Mouse (Mus musculus): ENCODE results near the gene Cntrl. TPM values are rescaled to one million over a fixed set of nuclear protein-coding genes. Genes with fewer than 3 reads are reported as not detected.
A peak's percentile ranks its signal among the peaks of the same experiment; 100 is the strongest.

Cntrl gene
- total RNA-seq, 1 experiment = 22.3 TPM

DNA sequence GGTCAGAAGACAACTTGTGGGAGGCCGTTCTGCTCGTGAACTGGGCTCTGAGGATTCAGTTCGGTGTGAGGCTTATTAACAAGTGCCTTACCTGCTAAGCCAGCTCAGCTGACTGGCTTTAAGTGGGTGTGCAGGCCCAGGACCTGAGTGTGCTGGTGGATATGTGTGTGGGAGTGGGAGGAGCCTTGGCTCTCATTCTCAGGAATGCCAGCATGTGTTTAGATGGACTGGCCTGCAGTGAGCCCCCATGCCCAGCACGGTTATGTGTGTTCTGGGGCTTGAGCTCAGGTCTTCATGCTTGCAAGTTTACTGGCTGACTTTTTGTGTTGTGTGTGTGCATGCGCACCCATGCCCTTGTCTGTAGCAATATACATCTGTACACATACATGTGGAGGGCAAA lies 64.4 kb downstream of the Cntrl start:
- no peaks in the 10 kb centered on the region for H3K9me3 ChIP-seq (ENCODE audit: control insufficient read depth, insufficient read depth, low read depth, low read length)
- no peak for TF ChIP-seq MAFK (IDR thresholded peaks at IDR 0.05; ENCODE audit: insufficient read depth, low read depth, low read length)
- no peak for TF ChIP-seq ZNF384 (IDR thresholded peaks at IDR 0.05; ENCODE audit: low read depth, low read length)
- TF ChIP-seq HCFC1 (IDR thresholded peaks at IDR 0.05; ENCODE audit: borderline replicate concordance, insufficient read depth, low read length) = no peak
- TF ChIP-seq ZC3H11A (IDR thresholded peaks at IDR 0.05; ENCODE audit: borderline replicate concordance, low read depth, low read length) = no peak
- H3K36me3 ChIP-seq (ENCODE audit: control insufficient read depth, insufficient read depth, low read length, poor library complexity, severe bottlenecking) = peaks cover 40% of the 10 kb centered on the region
- no peak for DNase-seq (ENCODE audit: low read depth, low spot score)
- in situ Hi-C loops (cut with MboI; ENCODE audit: low sequenced_read_pairs in 2 of 2, unreplicated experiment in 2 of 2) = no loop called here
- no peaks in the 10 kb centered on the region for H3K4me1 ChIP-seq (ENCODE audit: control insufficient read depth in 2 of 2, insufficient read depth in 2 of 2, low read length in 2 of 2, poor library complexity in 1 of 2)
- no peak overlapping the region for H3K4me3 ChIP-seq (ENCODE audit: insufficient read depth in 1 of 2, low read depth in 1 of 2, low read length in 2 of 2, poor library complexity in 1 of 2, severe bottlenecking in 1 of 2)
- no peak overlapping the region for H3K9ac ChIP-seq (ENCODE audit: insufficient read depth, low read depth, low read length, poor library complexity, severe bottlenecking)
- H3K27ac ChIP-seq (ENCODE audit: insufficient read depth, low read depth, low read length, poor library complexity, severe bottlenecking) = no peak overlapping the region; the same call in 1 of the 2 replicates

DNA sequence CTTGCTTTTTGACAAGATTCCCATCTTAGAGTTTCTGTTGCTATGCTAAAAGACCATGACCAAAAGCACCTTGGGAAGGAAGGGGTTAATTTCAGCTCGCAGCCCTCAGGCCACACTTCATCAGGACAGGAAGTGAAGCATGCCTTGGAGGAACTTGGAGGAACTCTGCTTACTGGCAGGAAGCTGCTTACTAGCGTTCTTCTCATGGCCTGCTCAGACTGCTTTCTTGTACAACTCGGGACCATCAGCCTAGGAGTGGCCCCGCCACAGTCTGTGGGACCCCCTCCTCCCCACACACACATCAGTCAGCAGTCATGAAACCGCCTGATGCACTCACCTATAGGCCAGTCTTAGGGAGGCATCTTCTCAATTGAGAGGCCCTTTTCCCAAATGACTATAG lies 64.8 kb downstream of the Cntrl start:
- in situ Hi-C loops (cut with MboI; ENCODE audit: low sequenced_read_pairs in 2 of 2, unreplicated experiment in 2 of 2) = no loop called here
- DNase-seq (ENCODE audit: low read depth, low spot score) = no peak
- Histone ChIP-seq H3K27ac (ENCODE audit: insufficient read depth, low read depth, low read length, poor library complexity, severe bottlenecking) (no peak overlapping the region), H3K9me3 (ENCODE audit: control insufficient read depth, insufficient read depth, low read depth, low read length) (no peaks in the 10 kb centered on the region; the same call in 1 of the 2 replicates), H3K4me3 (ENCODE audit: insufficient read depth in 1 of 2, low read depth in 1 of 2, low read length in 2 of 2, poor library complexity in 1 of 2, severe bottlenecking in 1 of 2) (no peak overlapping the region), H3K9ac (ENCODE audit: insufficient read depth, low read depth, low read length, poor library complexity, severe bottlenecking) (peak overlapping the region; percentile 31; the same call in 1 of the 2 replicates), H3K4me1 (ENCODE audit: control insufficient read depth in 2 of 2, insufficient read depth in 2 of 2, low read length in 2 of 2, poor library complexity in 1 of 2) (no peaks in the 10 kb centered on the region), H3K36me3 (ENCODE audit: control insufficient read depth, insufficient read depth, low read length, poor library complexity, severe bottlenecking) (peaks cover 40% of the 10 kb centered on the region)
- TF ChIP-seq CHD2 (IDR thresholded peaks at IDR 0.05; ENCODE audit: low read depth, low read length) (no peak), ZC3H11A (IDR thresholded peaks at IDR 0.05; ENCODE audit: borderline replicate concordance, low read depth, low read length) (no peak), ZNF384 (IDR thresholded peaks at IDR 0.05; ENCODE audit: low read depth, low read length) (no peak), MAFK (IDR thresholded peaks at IDR 0.05; ENCODE audit: insufficient read depth, low read depth, low read length) (no peak), HCFC1 (IDR thresholded peaks at IDR 0.05; ENCODE audit: borderline replicate concordance, insufficient read depth, low read length) (no peak)

DNA sequence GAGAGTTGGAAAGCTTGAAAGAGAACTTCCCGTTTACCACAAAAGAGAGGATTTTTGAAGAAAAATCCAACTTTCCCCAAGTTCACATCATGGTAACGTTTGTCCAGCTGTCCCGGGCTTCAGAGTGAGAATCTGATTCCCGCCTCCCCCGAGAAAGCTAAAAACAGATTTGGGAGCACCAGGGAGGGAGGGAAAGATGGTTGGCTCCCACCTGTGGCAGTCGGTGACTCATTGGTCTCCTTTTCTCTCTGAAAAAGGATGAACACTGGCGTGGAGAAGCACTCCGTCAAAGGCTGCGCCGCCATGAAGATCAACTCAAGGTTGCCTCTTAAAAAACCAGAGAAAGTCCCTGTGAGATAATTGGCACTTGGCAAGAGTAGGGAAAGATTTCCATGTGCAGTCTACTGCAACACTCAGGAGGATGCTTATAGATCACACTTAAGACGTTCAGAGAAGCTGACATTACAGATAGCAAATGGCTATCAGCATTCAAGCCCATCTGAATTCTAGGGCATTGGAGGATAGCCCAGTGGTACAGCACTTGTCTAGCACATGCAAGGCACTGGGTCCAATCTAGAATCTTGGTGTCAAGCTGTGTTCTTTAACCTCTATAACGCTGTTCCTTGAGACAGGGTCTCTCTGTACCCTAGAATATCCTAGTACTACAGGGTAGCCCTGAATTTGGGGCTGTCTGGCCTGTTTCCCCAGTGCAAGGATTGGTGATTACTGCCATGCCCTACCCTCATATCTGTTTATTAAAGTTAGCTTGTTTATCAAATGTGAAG lies 66.2 kb downstream of the Cntrl start:
- Histone ChIP-seq H3K27ac (ENCODE audit: insufficient read depth, low read depth, low read length, poor library complexity, severe bottlenecking) (no peak overlapping the region), H3K9ac (ENCODE audit: insufficient read depth, low read depth, low read length, poor library complexity, severe bottlenecking) (no peak overlapping the region), H3K4me1 (ENCODE audit: control insufficient read depth in 2 of 2, insufficient read depth in 2 of 2, low read length in 2 of 2, poor library complexity in 1 of 2) (no peaks in the 10 kb centered on the region), H3K9me3 (ENCODE audit: control insufficient read depth, insufficient read depth, low read depth, low read length) (no peaks in the 10 kb centered on the region; the same call in 1 of the 2 replicates), H3K36me3 (ENCODE audit: control insufficient read depth, insufficient read depth, low read length, poor library complexity, severe bottlenecking) (peaks cover 33% of the 10 kb centered on the region), H3K4me3 (ENCODE audit: insufficient read depth in 1 of 2, low read depth in 1 of 2, low read length in 2 of 2, poor library complexity in 1 of 2, severe bottlenecking in 1 of 2) (no peak overlapping the region)
- DNase-seq (ENCODE audit: low read depth, low spot score) = no peak
- in situ Hi-C loops (cut with MboI; ENCODE audit: low sequenced_read_pairs in 2 of 2, unreplicated experiment in 2 of 2) = no loop called here
- TF ChIP-seq ZNF384 (IDR thresholded peaks at IDR 0.05; ENCODE audit: low read depth, low read length) (no peak), CHD2 (IDR thresholded peaks at IDR 0.05; ENCODE audit: low read depth, low read length) (no peak), MAFK (IDR thresholded peaks at IDR 0.05; ENCODE audit: insufficient read depth, low read depth, low read length) (no peak), ZC3H11A (IDR thresholded peaks at IDR 0.05; ENCODE audit: borderline replicate concordance, low read depth, low read length) (no peak), HCFC1 (IDR thresholded peaks at IDR 0.05; ENCODE audit: borderline replicate concordance, insufficient read depth, low read length) (no peak)

DNA sequence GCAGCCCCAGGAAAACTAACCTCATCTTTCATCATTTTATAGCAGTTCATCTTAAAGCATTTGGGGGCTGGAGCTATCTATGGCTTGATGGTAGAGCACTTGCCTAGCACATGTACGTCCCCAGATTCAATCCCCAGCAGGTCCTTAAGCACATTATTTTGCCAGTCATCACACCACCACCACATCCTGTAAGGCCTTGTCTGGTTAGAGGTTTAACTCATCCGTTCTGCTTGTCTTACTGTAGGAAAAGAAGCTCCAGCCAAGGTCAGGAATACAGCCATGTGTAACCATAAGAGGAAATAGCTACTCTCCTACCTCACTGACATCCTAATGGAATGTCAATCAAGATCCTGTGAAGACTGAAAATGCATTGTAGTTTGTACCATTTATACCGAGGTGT lies 68.9 kb downstream of the Cntrl start:
- H3K9me3 ChIP-seq (ENCODE audit: control insufficient read depth, insufficient read depth, low read depth, low read length) = no peaks in the 10 kb centered on the region; the same call in 1 of the 2 replicates
- no peak overlapping the region for H3K4me3 ChIP-seq (ENCODE audit: insufficient read depth in 1 of 2, low read depth in 1 of 2, low read length in 2 of 2, poor library complexity in 1 of 2, severe bottlenecking in 1 of 2)
- no peaks in the 10 kb centered on the region for H3K4me1 ChIP-seq (ENCODE audit: control insufficient read depth in 2 of 2, insufficient read depth in 2 of 2, low read length in 2 of 2, poor library complexity in 1 of 2)
- H3K27ac ChIP-seq (ENCODE audit: insufficient read depth, low read depth, low read length, poor library complexity, severe bottlenecking) = no peak overlapping the region
- TF ChIP-seq ZNF384 (IDR thresholded peaks at IDR 0.05; ENCODE audit: low read depth, low read length) = no peak
- no peak for TF ChIP-seq HCFC1 (IDR thresholded peaks at IDR 0.05; ENCODE audit: borderline replicate concordance, insufficient read depth, low read length)
- no peak for TF ChIP-seq CHD2 (IDR thresholded peaks at IDR 0.05; ENCODE audit: low read depth, low read length)
- TF ChIP-seq MAFK (IDR thresholded peaks at IDR 0.05; ENCODE audit: insufficient read depth, low read depth, low read length) = no peak
- TF ChIP-seq ZC3H11A (IDR thresholded peaks at IDR 0.05; ENCODE audit: borderline replicate concordance, low read depth, low read length) = no peak
- H3K36me3 ChIP-seq (ENCODE audit: control insufficient read depth, insufficient read depth, low read length, poor library complexity, severe bottlenecking) = peaks cover 19% of the 10 kb centered on the region
- in situ Hi-C loops (cut with MboI; ENCODE audit: low sequenced_read_pairs in 2 of 2, unreplicated experiment in 2 of 2) = no loop called here
- no peak for DNase-seq (ENCODE audit: low read depth, low spot score)
- no peak overlapping the region for H3K9ac ChIP-seq (ENCODE audit: insufficient read depth, low read depth, low read length, poor library complexity, severe bottlenecking)
